Mouse (Mus musculus): Measurements from ENCODE around the gene Map3k10. TPM values are rescaled to one million over a fixed set of nuclear protein-coding genes. Genes with fewer than 3 reads are reported as not detected.

The Map3k10 gene
- polyA plus RNA-seq, 1 experiment from 2014 or later = 11.6 TPM

Other genes with a start within 250 kb of the Map3k10 start
- 1.7 and 2.8 TPM in 2 replicates for gene Sptbn4, start 226.9 kb downstream of the Map3k10 start, polyA plus RNA-seq (2015; fragmentation: Nextera tagmentation; extraction: Ambion mirVana)
- 21.3 and 23.3 TPM in 2 replicates for gene Blvrb, start 226.6 kb downstream of the Map3k10 start, polyA plus RNA-seq (2015; fragmentation: Nextera tagmentation; extraction: Ambion mirVana)
- 16.7 and 16.8 TPM in 2 replicates for gene Sertad3, start 200.8 kb downstream of the Map3k10 start, polyA plus RNA-seq (2015; fragmentation: Nextera tagmentation; extraction: Ambion mirVana)
- gene Sertad1, start 187.7 kb downstream of the Map3k10 start, polyA plus RNA-seq (2015; fragmentation: Nextera tagmentation; extraction: Ambion mirVana) = 12.3 and 14.1 TPM in 2 replicates
- 1.9 TPM in 2 replicates for gene Prx, start 175.3 kb downstream of the Map3k10 start, polyA plus RNA-seq (2015; fragmentation: Nextera tagmentation; extraction: Ambion mirVana)
- 0.39 and 0.71 TPM in 2 replicates for gene Hipk4, start 151.3 kb downstream of the Map3k10 start, polyA plus RNA-seq (2015; fragmentation: Nextera tagmentation; extraction: Ambion mirVana)
- gene Pld3, start 121.4 kb downstream of the Map3k10 start, polyA plus RNA-seq (2015; fragmentation: Nextera tagmentation; extraction: Ambion mirVana) = 123 and 128 TPM in 2 replicates
- gene 2310022A10Rik, start 121.4 kb downstream of the Map3k10 start, polyA plus RNA-seq (2015; fragmentation: Nextera tagmentation; extraction: Ambion mirVana) = 30.9 and 31.9 TPM in 2 replicates
- gene Akt2, start 83.0 kb downstream of the Map3k10 start, polyA plus RNA-seq (2015; fragmentation: Nextera tagmentation; extraction: Ambion mirVana) = 59.6 and 66.2 TPM in 2 replicates
- 45.8 and 54.8 TPM in 2 replicates for gene Ttc9b, start 20.7 kb downstream of the Map3k10 start, polyA plus RNA-seq (2015; fragmentation: Nextera tagmentation; extraction: Ambion mirVana)
- gene Zfp607b, start 14.7 kb upstream of the Map3k10 start, polyA plus RNA-seq (2015; fragmentation: Nextera tagmentation; extraction: Ambion mirVana) = 7.6 and 8.9 TPM in 2 replicates
- gene Zfp60, start 56.8 kb upstream of the Map3k10 start, polyA plus RNA-seq (2015; fragmentation: Nextera tagmentation; extraction: Ambion mirVana) = 104 and 121 TPM in 2 replicates
- 2.3 and 2.9 TPM in 2 replicates for gene Zfp626, start 132.6 kb upstream of the Map3k10 start, polyA plus RNA-seq (2015; fragmentation: Nextera tagmentation; extraction: Ambion mirVana)
- 10.5 TPM in 2 replicates for gene Zfp59, start 164.0 kb upstream of the Map3k10 start, polyA plus RNA-seq (2015; fragmentation: Nextera tagmentation; extraction: Ambion mirVana)
- 1.4 and 1.5 TPM in 2 replicates for gene Zfp607a, start 182.9 kb upstream of the Map3k10 start, polyA plus RNA-seq (2015; fragmentation: Nextera tagmentation; extraction: Ambion mirVana)

Measured in neural tube, embryonic 13.5 days (tissue).